Mouse (Mus musculus) ES-E14 (cell line): ENCODE data around the gene Hoxa6.

ENCODE experiments used
- CHD2 ChIP-seq: IDR thresholded peaks from 2 replicates; pipeline ENCODE4 v1.6.1; 2014; ENCODE audit warnings: mild to moderate bottlenecking, low read depth, low read length, inconsistent platforms
- ZNF384 ChIP-seq: IDR thresholded peaks from 2 replicates; pipeline ENCODE4 v1.6.1; 2012; ENCODE audit warnings: low read depth, low read length, inconsistent platforms

GRCm38 (mm10) chr6:52226569-52227257, 18.2 kb upstream of the Hoxa6 start:
- TF ChIP-seq ZNF384 (no peak), CHD2 (no peak)
